Mouse (Mus musculus) E14TG2a.4 (cell line): ENCODE results near the gene Eng.

Experiments used
- CTCF ChIP-seq: conservative IDR thresholded peaks from 2 replicates; pipeline ENCODE4 v1.5.1; 2014; ENCODE audit warnings: low read length
- NANOG ChIP-seq: IDR thresholded peaks from 2 replicates; pipeline ENCODE4 v1.6.1; 2014; ENCODE audit warnings: borderline replicate concordance, low read length, mixed read lengths
- POU5F1 ChIP-seq: IDR thresholded peaks from 2 replicates; pipeline ENCODE4 v1.6.1; 2014; ENCODE audit warnings: low read length, borderline replicate concordance

DNA sequence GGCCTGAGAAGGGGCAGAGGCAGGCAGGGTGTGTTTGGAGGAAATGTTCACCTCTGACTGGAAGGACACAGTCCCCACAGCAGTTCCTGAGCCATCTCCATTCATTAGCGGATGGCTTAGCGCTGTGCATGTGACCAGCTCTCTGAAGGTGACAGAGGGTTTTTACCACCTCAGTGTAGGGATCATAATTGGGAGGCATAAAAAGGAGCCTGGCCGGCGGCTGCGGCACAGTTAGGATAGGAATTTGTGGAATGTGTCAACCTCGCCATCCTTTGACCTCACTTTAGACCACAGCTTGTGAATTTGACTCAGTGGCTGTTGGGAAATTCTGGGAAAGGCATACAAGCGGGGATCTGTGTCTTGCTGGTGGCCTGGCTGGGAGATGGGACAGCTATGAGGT lies 7.4 kb downstream of the Eng start:
- TF ChIP-seq CTCF: no peak
- TF ChIP-seq NANOG: no peak
- no peak for TF ChIP-seq POU5F1
